Mouse (Mus musculus): ENCODE data around the gene Dpm3. TPM values are rescaled to one million over a fixed set of nuclear protein-coding genes. Genes with fewer than 3 reads are reported as not detected.
A peak's percentile ranks its signal among the peaks of the same experiment; 100 is the strongest.

Dpm3 gene
- polyA plus RNA-seq, 1 experiment from 2014 or later = 182 TPM

- no peak for TF ChIP-seq CTCF (IDR thresholded peaks at IDR 0.05; ENCODE audit: low read depth)
- no peak for ATAC-seq (replicated peaks; ENCODE audit: low FRiP score, low read depth)
- 69% methylated on average over 8 of the region's 8 CpGs for WGBS
- Histone ChIP-seq H3K27ac (no peak overlapping the region), H3K9me3 (replicated peaks; ENCODE audit: low read length) (no peaks in the 10 kb centered on the region), H3K4me2 (ENCODE audit: low read length) (no peak overlapping the region), H3K4me3 (replicated peaks; ENCODE audit: low read depth, low read length) (no peak overlapping the region), H3K36me3 (ENCODE audit: insufficient read depth, low read length) (peaks cover 11% of the 10 kb centered on the region; the same call in 1 of the 2 replicates), H3K4me1 (replicated peaks; ENCODE audit: insufficient read depth, low read length) (peaks cover 22% of the 10 kb centered on the region), H3K9ac (ENCODE audit: low read depth, low read length) (0 out of 2 replicates have a peak overlapping the region, but pooled peaks have one; percentile 23), H3K27me3 (ENCODE audit: insufficient read depth, low read length) (no peaks in the 10 kb centered on the region)
- DNase-seq (ENCODE audit: low spot score) = no peak
Measured at GRCm38 (mm10) chr3:89268916-89269315, 9.8 kb downstream of the Dpm3 start.

GRCm38 (mm10) chr3:89270051-89270755 lies 11.0 kb downstream of the Dpm3 start, which contains the start of gene Slc50a1:
Gene Slc50a1, minus strand, starts transcription at chr3:89270570.
- peak; percentile 60 for TF ChIP-seq CTCF (IDR thresholded peaks at IDR 0.05; ENCODE audit: low read depth)
- 1% methylated on average over 39 of the region's 39 CpGs for WGBS
- peaks cover 14% of the 10 kb centered on the region for H3K36me3 ChIP-seq (ENCODE audit: insufficient read depth, low read length)
- ATAC-seq (replicated peaks; ENCODE audit: low FRiP score, low read depth) = no peak; the same call in 1 of the 2 replicates
- DNase-seq (ENCODE audit: low spot score) = peak; percentile 84
- H3K4me3 ChIP-seq (replicated peaks; ENCODE audit: low read depth, low read length) = peak within 1 kb of the TSS; percentile 51
- H3K27ac ChIP-seq = peak within 1 kb of the TSS; percentile 78
- H3K9me3 ChIP-seq (replicated peaks; ENCODE audit: low read length) = no peaks in the 10 kb centered on the region
- peaks cover 22% of the 10 kb centered on the region for H3K4me1 ChIP-seq (replicated peaks; ENCODE audit: insufficient read depth, low read length)
- no peaks in the 10 kb centered on the region for H3K27me3 ChIP-seq (ENCODE audit: insufficient read depth, low read length)
- H3K4me2 ChIP-seq (ENCODE audit: low read length) = peak within 1 kb of the TSS; percentile 59
- peak within 1 kb of the TSS; percentile 67 for H3K9ac ChIP-seq (ENCODE audit: low read depth, low read length)

- Histone ChIP-seq H3K27me3 (ENCODE audit: insufficient read depth, low read length) (no peaks in the 10 kb centered on the region), H3K4me1 (replicated peaks; ENCODE audit: insufficient read depth, low read length) (peaks cover 22% of the 10 kb centered on the region), H3K4me2 (ENCODE audit: low read length) (peak overlapping the region; percentile 59), H3K9me3 (replicated peaks; ENCODE audit: low read length) (no peaks in the 10 kb centered on the region), H3K4me3 (replicated peaks; ENCODE audit: low read depth, low read length) (no peak overlapping the region), H3K9ac (ENCODE audit: low read depth, low read length) (peak overlapping the region; percentile 67; the same call in 1 of the 2 replicates), H3K36me3 (ENCODE audit: insufficient read depth, low read length) (peaks cover 21% of the 10 kb centered on the region), H3K27ac (peak overlapping the region; percentile 78; the same call in 1 of the 2 replicates)
- no peak for ATAC-seq (replicated peaks; ENCODE audit: low FRiP score, low read depth)
- DNase-seq (ENCODE audit: low spot score) = no peak
- TF ChIP-seq CTCF (IDR thresholded peaks at IDR 0.05; ENCODE audit: low read depth) = no peak
- WGBS = 66% methylated on average over 6 of the region's 6 CpGs
Measured at GRCm38 (mm10) chr3:89270891-89271290, 11.7 kb downstream of the Dpm3 start.

GRCm38 (mm10) chr3:89271760-89272159 lies 12.6 kb downstream of the Dpm3 start:
- H3K4me2 ChIP-seq (ENCODE audit: low read length) = no peak overlapping the region
- H3K9me3 ChIP-seq (replicated peaks; ENCODE audit: low read length) = no peaks in the 10 kb centered on the region
- 55% methylated on average over 6 of the region's 6 CpGs for WGBS
- H3K4me3 ChIP-seq (replicated peaks; ENCODE audit: low read depth, low read length) = no peak overlapping the region
- DNase-seq (ENCODE audit: low spot score) = no peak
- peaks cover 22% of the 10 kb centered on the region for H3K4me1 ChIP-seq (replicated peaks; ENCODE audit: insufficient read depth, low read length)
- H3K27me3 ChIP-seq (ENCODE audit: insufficient read depth, low read length) = no peaks in the 10 kb centered on the region
- no peak overlapping the region for H3K9ac ChIP-seq (ENCODE audit: low read depth, low read length)
- peaks cover 23% of the 10 kb centered on the region for H3K36me3 ChIP-seq (ENCODE audit: insufficient read depth, low read length)
- H3K27ac ChIP-seq = no peak overlapping the region
- no peak for TF ChIP-seq CTCF (IDR thresholded peaks at IDR 0.05; ENCODE audit: low read depth)
- no peak for ATAC-seq (replicated peaks; ENCODE audit: low FRiP score, low read depth)

- no peak overlapping the region for H3K9ac ChIP-seq (ENCODE audit: low read depth, low read length)
- DNase-seq (ENCODE audit: low spot score) = no peak
- no peak overlapping the region for H3K4me3 ChIP-seq (replicated peaks; ENCODE audit: low read depth, low read length)
- no peak for TF ChIP-seq CTCF (IDR thresholded peaks at IDR 0.05; ENCODE audit: low read depth)
- H3K4me1 ChIP-seq (replicated peaks; ENCODE audit: insufficient read depth, low read length) = peaks cover 9% of the 10 kb centered on the region; the same call in 1 of the 2 replicates
- ATAC-seq (replicated peaks; ENCODE audit: low FRiP score, low read depth) = no peak
- 89% methylated on average over 13 of the region's 13 CpGs for WGBS
- H3K9me3 ChIP-seq (replicated peaks; ENCODE audit: low read length) = no peaks in the 10 kb centered on the region
- H3K4me2 ChIP-seq (ENCODE audit: low read length) = peak overlapping the region; percentile 85; the same call in 1 of the 2 replicates
- H3K36me3 ChIP-seq (ENCODE audit: insufficient read depth, low read length) = peaks cover 23% of the 10 kb centered on the region
- H3K27ac ChIP-seq = no peak overlapping the region
- H3K27me3 ChIP-seq (ENCODE audit: insufficient read depth, low read length) = no peaks in the 10 kb centered on the region
Measured at GRCm38 (mm10) chr3:89276061-89276460, 16.9 kb downstream of the Dpm3 start.

GRCm38 (mm10) chr3:89277281-89278021 lies 18.3 kb downstream of the Dpm3 start:
- peak; percentile 56 for DNase-seq (ENCODE audit: low spot score)

More at GRCm38 (mm10) chr3:89277281-89278021, 18.3 kb downstream of the Dpm3 start:
- Histone ChIP-seq H3K4me2 (ENCODE audit: low read length) (peak overlapping the region; percentile 85), H3K9ac (ENCODE audit: low read depth, low read length) (peak overlapping the region; percentile 77), H3K4me1 (replicated peaks; ENCODE audit: insufficient read depth, low read length) (peaks cover 16% of the 10 kb centered on the region), H3K27me3 (ENCODE audit: insufficient read depth, low read length) (no peaks in the 10 kb centered on the region), H3K36me3 (ENCODE audit: insufficient read depth, low read length) (peaks cover 14% of the 10 kb centered on the region), H3K27ac (peak overlapping the region; percentile 96), H3K4me3 (replicated peaks; ENCODE audit: low read depth, low read length) (peak overlapping the region; percentile 70), H3K9me3 (replicated peaks; ENCODE audit: low read length) (no peaks in the 10 kb centered on the region)
- WGBS = 23% methylated on average over 14 of the region's 14 CpGs
- ATAC-seq (replicated peaks; ENCODE audit: low FRiP score, low read depth) = no peak; the same call in 1 of the 2 replicates
- TF ChIP-seq CTCF (IDR thresholded peaks at IDR 0.05; ENCODE audit: low read depth) = no peak
